Mouse (Mus musculus) cerebellum, adult 9-10 months (tissue): ENCODE measurements around the gene Rpl32.
A peak's percentile ranks its signal among the peaks of the same experiment; 100 is the strongest.

Experiments used
- DNase-seq: peaks from one replicate; pipeline ENCODE4 v3.0.0; 2022

The Rpl32 gene

DNA sequence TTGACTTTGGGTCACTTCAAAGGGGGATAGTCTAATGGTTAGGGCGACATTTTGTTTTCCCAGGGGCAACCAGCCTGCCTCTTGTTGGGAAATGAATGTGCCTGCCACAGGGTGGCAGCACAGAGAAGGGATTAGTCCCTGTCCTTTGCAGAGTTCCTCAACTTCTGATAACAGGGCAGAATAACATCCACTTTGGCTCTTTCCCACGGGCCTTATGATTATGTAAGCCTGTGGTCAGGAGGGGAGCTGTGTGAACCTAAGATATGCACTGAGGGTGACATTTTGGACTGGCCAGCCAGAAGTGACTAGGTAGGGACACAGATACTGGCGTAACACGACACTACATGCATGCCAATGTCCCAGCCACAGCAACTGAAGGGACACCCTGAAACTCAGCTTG is 5.6 kb upstream of the Rpl32 start:
- no peak for DNase-seq

DNA sequence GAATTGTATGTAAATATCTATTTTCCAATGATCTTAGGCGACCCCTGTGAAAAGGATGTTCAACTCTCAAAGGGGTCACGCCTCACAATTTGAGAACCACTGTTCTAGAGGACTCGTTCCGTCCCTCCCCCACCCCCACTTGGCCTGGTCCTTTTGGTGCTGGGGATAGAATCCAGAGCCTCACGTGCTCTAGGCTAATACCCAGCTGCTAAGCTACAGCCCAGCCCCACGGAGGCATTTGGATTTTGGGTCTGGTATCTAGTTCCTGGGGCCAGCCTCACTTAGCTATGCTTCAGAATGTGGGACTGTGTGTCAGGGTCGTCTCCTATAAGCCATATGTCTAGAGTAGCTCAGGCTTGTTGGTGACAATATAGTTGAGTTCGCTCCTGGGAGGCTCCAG is 3.1 kb upstream of the Rpl32 start:
- no peak for DNase-seq

DNA sequence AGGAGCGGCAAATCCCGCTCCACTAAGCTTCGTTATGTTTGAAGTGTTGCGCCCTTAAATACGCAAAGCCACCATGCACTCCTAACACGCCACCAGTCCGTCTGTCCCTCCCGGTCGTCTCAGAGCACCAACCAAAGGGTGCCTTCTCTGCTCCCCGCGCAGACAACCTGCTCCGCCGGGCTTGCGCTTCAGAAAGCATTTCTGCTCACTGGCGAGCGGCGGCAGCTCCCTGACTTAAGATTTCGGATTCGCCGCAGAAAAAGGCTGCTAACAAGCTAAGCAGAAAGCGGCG is 405 bp downstream of the Rpl32 start:
- DNase-seq: no peak

DNA sequence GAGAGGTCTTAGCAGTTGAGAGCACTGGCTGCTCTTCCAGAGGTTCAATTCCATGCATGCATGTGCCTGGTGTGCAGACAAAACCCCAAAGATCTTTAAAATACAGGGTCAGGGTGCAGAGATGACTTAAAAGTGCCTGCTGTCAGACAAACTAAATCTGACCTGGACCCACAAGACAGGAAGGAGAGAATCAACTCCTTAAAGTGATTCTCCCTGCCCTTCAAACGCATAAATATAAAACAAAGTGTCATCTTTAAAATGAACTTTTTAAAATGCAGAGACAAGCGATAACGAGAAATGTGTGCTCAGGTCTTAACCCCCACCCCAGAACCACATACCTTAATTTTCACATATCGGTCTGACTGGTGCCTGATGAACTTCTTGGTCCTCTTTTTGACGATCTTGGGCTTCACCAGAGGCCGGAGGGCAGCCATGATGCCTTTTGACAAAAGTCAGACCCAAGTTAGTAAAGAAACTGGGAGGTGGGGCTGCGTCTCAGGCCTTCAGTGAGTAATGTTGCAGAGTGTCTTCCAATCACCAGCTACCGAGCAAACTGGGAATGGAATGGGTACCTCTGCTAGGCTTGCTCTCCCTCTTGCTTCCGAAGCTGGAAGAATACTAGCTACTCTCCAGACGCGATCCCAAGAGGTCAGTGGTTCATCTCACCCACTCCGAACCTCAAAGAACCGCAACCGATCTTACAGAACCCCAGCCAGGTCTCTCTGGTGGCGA is 917 bp downstream of the Rpl32 start:
- DNase-seq: no peak

DNA sequence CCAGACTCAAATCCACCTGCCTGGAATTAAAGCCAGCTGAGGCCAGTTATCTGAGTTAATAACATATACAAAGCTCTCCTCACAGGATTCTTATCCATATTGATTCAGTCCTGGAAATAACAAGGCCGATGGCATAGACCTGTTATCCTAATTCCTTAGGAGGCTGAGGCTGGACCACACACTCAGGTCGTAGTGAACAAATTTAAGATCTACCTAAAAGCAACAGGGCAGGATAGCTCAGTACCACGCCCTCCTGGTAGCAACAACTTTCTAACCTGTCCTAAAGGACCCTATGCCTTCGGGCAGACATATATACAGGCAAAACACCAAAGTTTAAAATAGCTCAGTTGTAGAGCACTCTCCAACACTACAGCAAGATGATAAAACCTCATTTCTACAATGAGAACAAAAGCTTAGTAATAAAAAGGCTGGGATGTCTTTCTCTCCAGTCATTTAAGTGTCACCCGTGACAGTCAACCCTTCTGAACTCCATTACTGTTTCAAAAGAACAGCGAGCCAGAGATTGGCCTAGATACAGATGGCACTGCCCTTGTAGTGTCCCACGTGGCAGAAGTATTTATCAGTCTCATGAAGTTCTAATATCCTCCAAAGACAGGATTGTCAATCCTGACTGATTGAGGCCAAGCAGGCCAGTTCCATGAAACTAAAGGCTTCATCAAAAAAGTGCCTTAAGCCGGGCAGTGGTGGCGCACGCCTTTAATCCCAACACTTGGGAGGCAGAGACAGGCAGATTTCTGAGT is 3.9 kb downstream of the Rpl32 start:
- DNase-seq: no peak

DNA sequence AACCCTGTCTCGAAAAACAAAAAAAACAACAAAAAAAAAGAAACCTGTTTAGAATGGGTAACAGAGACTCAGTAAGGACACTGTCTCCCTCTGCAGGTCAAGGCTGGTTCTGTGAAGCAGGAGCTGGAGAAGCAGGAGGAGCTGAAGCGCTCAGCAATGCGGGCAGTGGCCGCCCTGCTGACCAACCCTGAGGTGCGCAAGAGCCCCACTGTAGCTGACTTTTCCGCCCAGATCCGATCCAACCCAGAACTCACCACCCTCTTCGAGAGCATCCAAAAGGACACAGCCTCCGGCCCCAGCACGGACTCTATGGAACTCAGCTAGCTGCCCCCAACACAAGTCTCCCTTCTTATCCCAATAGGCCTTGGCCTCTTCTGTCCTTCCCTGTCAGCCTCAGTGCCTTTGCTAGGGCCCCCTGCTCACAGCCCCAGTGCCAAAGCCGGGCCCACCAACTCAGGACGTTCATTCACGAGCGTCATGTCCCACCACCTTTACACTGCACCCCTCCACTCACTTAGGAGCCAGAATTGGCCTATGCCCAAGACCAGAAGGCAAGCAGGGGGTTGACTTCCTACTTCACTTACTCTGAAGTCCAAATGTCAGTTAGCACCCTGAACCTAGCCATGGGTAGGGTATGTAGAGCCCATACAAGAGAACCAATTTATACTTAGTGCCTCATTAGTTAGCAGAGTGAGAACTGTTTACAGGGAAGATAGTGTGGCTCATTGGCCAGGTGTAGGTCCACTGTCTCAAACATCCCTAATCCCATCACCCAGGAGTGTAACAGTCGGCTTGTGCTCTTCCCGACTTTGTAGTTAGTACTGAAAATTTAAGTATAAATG is 4.8 kb downstream of the Rpl32 start:
- DNase-seq: peak; percentile 84

DNA sequence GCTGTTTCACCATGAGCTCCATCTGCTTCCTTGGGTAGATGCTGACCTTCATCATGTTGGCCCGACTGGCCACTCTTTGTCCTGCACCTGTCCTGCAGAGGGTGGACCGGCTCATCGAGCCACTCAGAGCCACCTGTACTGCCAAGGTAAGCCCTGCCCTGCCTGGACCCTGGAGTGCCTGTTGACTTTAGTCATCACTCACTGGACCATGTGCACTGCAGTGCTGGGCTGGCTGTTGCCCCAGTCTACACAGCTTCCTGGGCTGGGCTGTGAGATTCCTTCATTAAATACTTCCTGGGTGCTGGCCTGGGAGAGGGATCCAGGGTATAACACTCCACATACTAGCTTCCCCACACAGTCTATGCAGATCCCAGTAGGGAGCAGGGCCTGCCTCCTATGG is 6.7 kb downstream of the Rpl32 start:
- no peak for DNase-seq

DNA sequence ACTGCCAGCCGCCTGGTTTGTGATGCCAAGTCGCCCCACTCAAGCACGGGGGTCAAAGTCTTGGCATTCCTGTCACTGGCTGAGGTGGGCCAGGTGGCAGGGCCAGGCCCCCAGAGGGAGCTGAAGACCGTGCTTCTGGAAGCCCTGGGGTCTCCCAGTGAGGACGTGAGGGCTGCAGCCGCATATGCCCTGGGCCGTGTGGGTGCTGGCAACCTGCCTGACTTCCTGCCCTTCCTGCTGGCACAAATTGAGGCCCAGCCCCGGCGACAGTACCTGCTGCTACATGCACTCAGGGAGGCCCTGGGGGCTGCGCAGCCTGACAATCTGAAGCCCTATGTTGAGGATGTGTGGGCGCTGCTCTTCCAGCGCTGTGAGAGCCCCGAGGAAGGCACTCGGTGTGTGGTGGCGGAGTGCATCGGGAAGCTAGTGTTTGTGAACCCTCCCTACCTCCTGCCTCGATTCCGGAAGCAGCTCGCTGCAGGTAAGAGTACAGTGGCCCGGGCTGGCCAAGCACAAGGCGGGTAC is 15.8 kb downstream of the Rpl32 start:
- DNase-seq: no peak

DNA sequence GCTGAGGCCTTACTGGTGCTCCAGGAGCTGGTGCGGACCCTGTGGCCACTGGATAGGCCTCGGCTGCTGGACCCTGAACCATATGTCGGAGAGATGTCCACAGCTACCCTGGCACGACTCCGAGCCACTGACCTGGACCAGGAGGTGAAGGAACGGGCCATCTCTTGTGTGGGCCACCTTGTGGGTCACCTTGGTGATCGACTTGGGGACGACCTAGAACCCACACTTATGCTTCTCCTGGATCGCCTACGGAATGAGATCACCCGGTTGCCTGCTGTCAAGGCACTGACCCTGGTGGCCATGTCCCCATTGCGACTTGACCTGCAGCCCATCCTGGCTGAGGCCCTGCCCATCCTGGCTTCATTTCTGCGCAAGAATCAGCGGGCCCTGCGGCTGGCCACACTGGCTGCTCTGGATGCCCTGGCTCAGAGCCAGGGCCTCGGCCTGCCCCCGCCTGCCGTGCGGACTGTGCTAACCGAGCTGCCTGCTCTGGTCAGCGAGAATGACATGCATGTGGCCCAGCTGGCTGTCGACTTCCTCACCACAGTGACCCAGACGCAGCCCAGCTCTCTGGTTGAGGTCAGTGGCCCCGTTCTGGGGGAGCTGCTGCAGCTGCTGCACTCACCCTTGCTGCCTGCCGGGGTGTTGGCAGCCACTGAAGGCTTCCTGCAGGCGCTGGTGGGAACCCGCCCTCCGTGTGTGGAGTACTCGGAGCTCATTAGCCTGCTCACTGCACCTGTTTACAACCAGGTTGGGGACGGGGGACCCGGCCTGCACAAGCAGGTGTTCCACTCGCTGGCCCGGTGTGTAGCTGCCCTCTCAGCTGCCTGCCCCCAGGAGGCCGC is 16.5 kb downstream of the Rpl32 start:
- DNase-seq: peak; percentile 82

DNA sequence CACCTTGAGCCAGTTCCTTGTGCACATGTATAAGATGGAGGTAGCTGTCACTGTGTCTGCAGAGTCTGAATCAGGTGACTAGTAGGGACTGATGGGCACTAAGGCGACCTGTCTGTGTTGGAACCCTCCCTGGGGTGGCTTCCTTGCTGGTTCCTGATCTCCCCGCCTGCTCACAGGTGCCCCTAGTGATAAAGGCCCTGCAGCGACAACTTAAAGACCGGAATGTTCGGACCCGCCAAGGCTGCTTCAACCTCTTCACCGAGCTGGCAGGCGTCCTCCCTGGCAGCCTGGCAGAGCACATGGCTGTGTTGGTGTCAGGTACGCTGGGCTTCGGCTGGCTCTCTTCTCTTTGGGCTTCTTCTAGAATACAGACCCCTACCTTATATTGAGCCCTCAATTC is 17.5 kb downstream of the Rpl32 start:
- no peak for DNase-seq

DNA sequence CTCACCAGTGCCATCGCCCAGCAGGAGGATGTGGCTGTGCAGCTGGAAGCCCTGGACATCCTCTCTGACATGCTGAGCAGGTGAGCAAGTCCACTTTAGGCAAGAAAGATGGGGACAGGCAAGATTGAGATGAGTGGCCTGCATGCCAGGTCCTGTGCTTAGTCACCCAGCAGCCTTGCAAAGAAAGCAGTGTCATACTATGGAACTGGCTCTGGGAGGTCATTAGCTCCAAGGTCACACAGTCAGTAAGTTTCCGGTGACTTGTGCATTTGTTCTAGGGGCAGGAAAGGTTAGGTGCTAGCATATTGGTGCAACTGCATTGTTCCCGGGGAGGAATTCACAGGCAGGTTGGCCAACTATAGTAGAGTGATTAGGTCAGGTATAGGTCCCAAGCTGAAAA is 25.8 kb downstream of the Rpl32 start:
- no peak for DNase-seq

DNA sequence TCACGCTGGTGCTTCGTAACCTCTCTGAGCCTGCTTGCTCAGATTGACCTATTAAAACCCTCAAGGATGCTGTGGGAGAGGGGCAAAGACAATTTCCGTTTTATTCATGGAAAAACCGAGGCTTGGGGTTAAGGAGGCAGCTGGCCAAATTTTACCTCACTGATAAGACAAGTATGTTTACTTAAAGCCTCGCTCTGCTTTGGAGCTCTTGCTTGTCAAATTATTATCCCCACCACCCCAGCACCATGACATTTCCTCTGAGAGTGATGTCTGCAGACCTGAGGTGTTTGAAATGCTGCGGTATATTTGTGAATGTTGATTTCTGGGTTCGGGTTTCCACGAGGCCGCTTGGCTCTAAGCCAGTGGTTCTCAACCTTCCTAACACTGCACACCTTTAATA is 32.2 kb downstream of the Rpl32 start:
- no peak for DNase-seq

DNA sequence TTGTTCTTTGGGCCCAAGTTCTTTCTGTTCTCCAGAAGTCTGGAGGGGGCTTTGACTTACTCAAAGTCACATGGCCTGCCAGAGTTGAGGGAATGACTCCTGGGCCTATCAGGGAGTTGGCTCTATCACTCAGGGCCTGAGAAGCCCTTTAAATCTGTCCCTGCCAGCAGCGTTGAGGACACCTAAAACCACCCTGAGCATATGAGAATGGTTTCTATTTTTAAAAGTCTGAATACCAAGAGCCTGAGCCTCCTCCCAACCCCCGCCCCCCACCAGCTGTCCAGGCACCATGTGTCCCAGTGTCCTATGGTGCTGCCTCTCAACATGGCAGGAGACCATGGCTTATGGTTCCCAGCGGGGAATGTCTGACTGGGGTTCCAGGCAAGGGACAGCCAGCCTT is 32.7 kb downstream of the Rpl32 start:
- peak; percentile 80 for DNase-seq

DNA sequence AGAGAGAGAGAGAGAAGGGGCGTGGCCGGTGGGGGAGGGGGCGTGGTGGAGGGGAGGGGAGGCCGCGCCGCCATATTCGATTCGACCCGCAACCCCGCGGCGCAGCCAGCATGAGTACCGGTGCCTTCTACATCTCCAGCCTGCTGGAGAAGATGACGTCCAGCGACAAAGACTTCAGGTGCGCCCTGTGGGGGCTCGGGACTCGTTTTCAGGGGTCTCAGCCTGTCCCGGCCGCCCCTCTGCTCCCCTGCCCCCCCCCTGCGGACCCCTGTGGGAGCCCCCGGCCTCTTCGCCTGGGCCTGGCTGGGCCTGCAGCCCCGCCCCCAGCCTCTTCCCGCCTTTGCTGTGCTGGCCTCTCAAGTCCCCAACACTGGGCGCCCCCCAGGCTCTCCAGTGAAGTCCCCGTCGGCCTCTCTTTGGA is 34.0 kb downstream of the Rpl32 start, which contains the start of gene Cand2:
Gene Cand2 (plus strand): TSS at position 38 of the 421 bp plus-strand sequence.
- peak; percentile 48 for DNase-seq

DNA sequence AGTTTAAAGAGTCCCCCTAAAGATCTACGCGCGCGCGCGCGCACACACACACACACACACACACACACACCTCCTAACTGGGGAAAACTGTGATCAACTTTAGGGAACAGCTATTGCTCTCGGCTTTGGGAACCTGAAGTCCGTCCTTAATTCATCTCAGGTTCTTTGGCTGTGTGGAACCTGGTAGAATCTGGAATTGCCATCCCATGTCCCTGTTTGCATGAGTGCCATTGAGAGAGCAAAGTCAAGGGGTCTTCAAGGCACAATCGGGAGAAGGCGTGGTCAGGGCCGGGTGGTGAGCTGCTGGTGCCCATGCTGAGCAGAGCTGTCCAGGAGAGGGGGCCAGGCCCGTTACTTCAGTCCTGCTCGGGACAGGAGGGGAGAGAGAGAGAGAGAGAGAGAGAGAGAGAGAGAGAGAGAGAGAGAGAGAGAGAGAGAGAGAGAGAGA is 34.6 kb downstream of the Rpl32 start:
- DNase-seq: peak; percentile 42

DNA sequence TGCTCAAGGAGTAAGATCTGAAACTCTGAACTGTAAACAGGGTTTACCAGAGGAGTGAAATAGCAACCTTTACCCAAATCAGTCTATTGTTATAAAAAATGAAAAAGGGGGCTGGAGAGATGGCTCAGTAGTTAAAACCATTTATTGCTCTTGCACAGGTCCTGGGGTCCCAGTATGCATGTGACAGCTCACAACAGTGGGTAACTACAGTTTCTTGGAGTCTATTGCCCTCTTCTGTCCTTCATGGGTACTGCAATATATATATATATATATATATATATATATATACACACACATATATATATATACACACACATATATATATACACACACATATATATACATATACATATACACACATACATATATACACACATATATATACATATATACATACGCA is 35.9 kb downstream of the Rpl32 start:
- no peak for DNase-seq

DNA sequence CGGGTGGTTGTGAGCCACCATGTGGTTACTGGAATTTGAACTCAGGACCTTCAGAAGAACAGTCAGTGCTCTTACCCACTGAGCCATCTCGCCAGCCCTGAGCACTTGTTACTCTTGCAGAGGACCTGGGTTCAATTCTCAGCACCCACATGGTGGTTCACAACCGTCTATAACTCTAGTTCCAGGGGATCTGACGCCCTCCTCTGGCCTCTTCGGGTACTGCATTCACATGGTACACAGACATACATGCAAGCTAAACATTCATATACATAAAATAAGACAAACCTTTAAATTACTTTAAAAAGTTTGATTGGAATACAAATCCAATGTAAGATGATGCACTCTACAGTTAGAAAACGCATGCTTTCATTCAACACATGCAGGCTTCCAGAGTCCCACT is 36.3 kb downstream of the Rpl32 start:
- DNase-seq: no peak

DNA sequence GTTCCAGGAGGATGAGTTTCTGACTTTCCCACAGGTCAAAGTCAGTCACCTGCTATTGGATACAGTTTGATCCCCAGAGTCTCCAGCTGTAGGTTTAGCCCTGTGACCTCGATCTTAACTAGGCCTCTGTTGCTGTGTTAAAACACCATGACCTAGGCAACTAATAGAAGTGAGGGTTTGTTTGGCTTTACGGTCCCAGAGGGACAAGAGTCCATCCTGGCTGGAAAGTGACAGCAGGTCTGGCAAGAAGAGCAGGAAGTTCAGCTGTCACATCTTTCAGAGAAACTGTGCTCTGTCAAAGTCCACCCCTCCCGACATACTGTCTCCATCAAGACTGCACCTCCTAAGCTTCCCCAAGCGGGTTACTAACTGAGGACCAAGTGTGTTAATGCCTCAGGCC is 37.7 kb downstream of the Rpl32 start:
- no peak for DNase-seq

DNA sequence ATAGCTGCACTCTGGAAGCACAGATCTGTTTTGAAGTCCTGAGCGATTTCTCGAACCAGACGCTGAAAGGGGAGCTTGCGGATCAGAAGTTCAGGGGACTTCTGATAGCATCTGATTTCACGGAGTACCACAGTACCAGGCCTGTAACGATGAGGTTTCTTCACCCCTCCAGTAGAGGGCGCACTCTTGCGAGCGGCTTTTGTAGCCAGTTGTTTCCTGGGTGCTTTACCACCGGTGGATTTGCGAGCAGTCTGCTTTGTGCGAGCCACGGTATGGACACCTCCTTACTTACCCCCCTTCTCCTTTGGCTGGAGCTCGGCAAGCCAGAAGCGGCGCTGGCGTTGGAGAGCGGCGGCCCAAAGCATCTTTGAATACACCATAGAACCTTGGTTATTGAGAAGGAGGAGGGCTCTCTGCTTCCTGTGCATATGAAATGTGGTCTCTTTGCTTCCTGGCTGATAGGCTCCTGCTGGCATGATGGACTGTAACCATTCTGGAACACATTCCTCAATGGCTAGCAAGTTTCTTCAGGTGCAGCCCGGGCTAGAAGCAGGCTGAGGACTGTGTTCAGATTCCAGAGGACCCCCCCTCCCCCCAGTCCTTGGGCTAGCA is 38.4 kb downstream of the Rpl32 start:
- DNase-seq: no peak

DNA sequence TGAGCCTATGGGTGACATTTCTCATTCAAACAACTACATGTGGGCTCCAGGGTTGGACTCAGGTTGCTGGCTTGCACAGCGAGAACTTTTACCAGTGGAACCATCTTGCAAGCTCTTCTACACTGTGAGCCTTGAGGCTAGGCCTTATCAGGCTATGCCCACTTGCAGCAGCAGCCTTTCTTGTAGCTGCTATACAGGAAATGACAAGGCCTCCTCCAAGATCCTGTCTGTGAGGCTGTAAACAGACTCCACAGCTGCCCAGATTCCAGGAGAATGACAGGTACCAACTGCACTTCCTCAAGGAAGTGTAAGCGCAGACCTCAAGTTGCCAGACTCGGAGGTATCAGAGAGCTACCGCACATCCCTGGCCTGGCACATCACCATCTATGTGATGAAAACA is 40.3 kb downstream of the Rpl32 start:
- no peak for DNase-seq

DNA sequence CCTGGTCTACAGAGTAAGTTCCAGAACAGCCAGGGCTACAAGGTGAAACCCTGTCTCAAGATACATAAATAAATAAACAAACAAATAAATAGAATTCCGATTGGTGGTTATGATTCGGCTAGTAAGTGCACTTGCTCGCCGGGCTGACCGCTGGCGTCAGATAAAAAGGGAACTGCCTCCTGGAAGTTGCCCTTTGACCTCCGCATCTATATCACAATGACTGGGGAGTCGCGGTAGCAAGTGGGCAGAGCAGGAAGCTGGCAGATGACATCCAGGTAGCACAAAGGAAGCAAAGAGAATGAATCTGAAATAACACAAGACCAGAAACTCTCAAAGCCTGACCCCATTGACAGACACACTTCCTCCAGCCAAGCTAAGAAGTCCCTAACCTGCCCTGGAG is 41.2 kb downstream of the Rpl32 start:
- DNase-seq: no peak

DNA sequence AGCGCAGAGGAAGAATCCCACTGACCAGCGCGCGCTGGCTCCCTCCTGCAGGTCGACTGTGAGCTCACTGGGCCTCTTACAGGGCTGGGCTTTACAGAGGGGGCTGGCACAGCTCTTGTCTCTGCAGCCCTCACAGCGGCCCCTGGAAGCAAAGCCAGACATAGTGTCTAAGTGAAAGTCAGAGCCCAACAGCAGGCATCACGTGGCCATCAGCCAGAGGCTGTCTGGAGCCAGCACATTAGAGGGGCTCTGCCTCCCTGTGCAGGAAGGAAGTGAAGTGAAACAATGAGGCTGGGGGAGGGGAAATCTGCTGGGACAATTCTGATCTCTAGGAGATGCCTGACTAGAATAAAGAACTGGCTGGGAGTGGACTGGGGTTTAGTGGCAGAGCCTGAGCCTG is 44.4 kb downstream of the Rpl32 start:
- DNase-seq: no peak
